Mouse (Mus musculus) left cerebral cortex, postnatal 14 days (tissue): Measurements from ENCODE around the gene Thoc7. TPM values are rescaled to one million over a fixed set of nuclear protein-coding genes. Genes with fewer than 3 reads are reported as not detected.
A peak's percentile ranks its signal among the peaks of the same experiment; 100 is the strongest.
"Not testable (repeated sequence)": the region's sequence is repeated elsewhere in the genome, so short reads cannot be mapped to it uniquely, and the experiment has no call there.

Source experiments
- DNase-seq, 2 experiments: peaks; one replicate each; pipeline ENCODE4 v3.0.0; 2021 to 2022; ENCODE audit warnings: low spot score in 2 of 2, mixed read lengths in 1 of 2
- intact Hi-C: fragments of 180-260 bp; cut with DNase I; formaldehyde crosslinking; loops from one replicate; pipeline ENCODE4 v1.15.1; 2025
- long read RNA-seq, 2 experiments: library from polyadenylated mRNA; stranded (forward); transcript quantifications; one replicate each; pipeline ENCODE4 v2.0.0; 2021
- total RNA-seq, 2 experiments: library from RNA; stranded (reverse); gene quantifications; 2 replicates each; pipeline ENCODE4 v1.2.3; 2021

Gene Thoc7
- total RNA-seq: 100 to 1,000 TPM in 1 of 2 experiments, 10 to 100 TPM in 1; 97.1 to 102 TPM
- long read RNA-seq, experiment 1, transcript Thoc7-201 (8 exons, 937 nt): major isoform, 39 of 81 reads
- long read RNA-seq, experiment 1, transcript Thoc7-210 (9 exons, 951 nt): minor isoform, 11 of 81 reads
- long read RNA-seq, experiment 1, partial matches to known transcripts: 1 of 81 reads
- long read RNA-seq, experiment 1, other reads (novel, unspliced or antisense): 29 of 81 reads
- long read RNA-seq, experiment 2, transcript Thoc7-210 (9 exons, 951 nt): minor isoform, 5 of 64 reads
- long read RNA-seq, experiment 2, transcript Thoc7-201 (8 exons, 937 nt): major isoform, 28 of 64 reads
- long read RNA-seq, experiment 2, partial matches to known transcripts: 3 of 64 reads
- long read RNA-seq, experiment 2, other reads (novel, unspliced or antisense): 27 of 64 reads

DNA sequence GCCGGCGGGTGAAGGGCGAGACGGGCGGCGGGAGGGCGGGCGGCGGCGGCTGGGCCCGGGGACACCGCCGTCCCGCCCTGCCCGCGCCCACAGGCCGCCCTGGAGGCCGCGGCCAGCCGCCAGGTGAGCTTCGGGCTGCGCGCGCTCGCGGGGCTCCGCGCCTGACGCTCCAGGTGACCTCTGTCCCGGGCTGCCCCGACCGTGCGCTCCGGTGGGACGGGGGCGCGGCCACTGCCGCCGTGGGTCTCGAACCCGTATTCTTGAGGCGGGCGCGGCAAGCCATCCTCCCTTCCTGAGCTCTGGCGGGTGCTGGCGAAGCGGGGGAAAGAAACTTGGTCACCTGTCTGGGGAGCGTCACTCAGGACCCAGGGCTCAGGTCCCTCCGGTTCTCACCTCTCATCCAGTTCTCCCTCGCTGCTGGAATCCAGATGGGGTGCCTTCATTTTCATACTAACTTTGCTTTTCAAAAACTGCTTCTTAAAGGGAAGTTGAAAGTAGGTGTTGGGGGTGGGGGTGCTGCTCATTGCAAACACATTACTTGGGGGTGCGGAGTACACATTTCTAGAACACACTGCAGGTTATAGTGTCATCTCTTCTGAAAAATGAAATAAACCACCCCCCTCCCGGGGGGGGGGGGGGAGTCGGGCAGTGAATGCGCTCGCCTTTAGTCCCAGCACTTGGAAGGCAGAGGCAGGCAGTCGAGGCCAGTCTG lies at the start of gene Thoc7, which contains the start of gene Atxn7:
TSS of gene Thoc7 (minus strand) at position 452 of the 712 bp plus-strand sequence.
TSS of gene Atxn7 (plus strand) at position 40 of the 712 bp plus-strand sequence.
- intact Hi-C loops: loop anchor here (5.0 kb wide), 2 partner anchors 51 to 136 kb away; no protein-coding TSS in a partner anchor
- peak in 1 of 2 experiments; percentile 22 for DNase-seq

DNA sequence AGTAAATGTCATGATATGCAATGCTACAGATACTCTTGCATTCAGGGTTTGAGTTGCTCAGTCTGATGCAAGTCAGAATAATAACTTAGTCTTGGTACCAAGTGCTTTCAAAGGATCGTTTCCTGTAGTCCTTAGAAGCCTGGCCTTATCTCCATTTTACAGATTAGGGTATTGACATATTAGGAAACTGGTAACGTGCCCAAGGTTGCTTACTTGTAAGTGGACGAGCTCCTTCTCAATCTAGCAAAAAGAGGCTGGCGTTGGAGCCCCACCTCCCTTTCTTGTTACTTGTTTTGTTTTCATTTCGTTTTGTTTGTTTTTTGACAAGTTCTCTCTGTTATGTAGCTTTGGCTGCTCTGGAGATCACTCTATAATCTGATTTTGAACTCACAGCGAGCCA lies 48.1 kb upstream of the Thoc7 start:
- intact Hi-C loops: loop anchor here (5.0 kb wide), 2 partner anchors 47 to 88 kb away; partner anchors contain the start of genes Atxn7 and Thoc7

GRCm38 (mm10) chr14:14002771-14003170 lies 41.1 kb upstream of the Thoc7 start:
- no peak for DNase-seq
- intact Hi-C loops: no loop called here

More for the DNA sequence above, 48.1 kb upstream of the Thoc7 start:
- DNase-seq: no peak

- DNase-seq: no peak
- intact Hi-C loops: no loop called here
Observed at GRCm38 (mm10) chr14:13995206-13996097, 33.8 kb upstream of the Thoc7 start.

DNA sequence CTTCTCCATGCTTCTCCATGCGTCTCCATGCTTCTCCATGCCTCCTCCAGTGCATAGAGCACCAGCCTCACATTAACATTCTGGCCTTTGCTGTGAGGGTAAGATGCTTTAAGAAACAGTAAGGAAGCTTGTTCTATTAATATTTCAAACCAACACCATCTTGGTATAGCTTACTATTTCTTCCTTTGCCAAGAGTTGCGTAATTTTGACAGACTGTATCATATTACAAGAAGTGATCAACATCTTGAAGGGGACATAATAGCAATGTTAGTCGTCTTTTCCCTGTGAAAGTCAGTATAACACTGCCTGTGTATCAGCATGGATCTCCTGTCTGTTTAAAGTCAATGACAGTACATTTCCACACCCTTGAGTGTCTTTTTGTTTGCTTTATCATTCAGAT lies 29.1 kb upstream of the Thoc7 start:
- intact Hi-C loops: no loop called here

DNA sequence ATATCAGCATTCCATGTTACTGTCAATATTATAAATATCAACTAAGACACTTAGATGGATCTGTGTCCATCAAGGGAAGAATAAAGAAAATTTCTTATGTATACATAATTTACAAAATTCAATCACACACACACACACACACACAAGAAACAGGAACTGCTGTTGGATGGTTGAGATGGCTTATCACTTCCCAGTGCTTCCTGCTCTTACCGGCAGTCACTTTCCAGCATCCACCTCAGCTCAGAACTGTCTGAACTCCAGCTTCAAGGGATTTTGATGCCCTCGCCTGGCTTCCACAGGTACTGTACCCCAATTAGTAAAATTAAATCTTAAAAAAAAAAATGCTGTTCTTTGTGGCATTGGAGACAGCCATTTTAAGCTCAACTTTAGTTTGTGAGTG lies 26.7 kb upstream of the Thoc7 start:
- intact Hi-C loops: no loop called here
- DNase-seq: no peak

More for the DNA sequence above, 29.1 kb upstream of the Thoc7 start:
- DNase-seq: no peak

- no peak for DNase-seq
- intact Hi-C loops: no loop called here
Observed at GRCm38 (mm10) chr14:13982174-13982573, 20.5 kb upstream of the Thoc7 start.

- peak in 1 of 2 experiments; percentile 23 for DNase-seq
- intact Hi-C loops: no loop called here
Observed at GRCm38 (mm10) chr14:13981286-13981685, 19.6 kb upstream of the Thoc7 start.

DNA sequence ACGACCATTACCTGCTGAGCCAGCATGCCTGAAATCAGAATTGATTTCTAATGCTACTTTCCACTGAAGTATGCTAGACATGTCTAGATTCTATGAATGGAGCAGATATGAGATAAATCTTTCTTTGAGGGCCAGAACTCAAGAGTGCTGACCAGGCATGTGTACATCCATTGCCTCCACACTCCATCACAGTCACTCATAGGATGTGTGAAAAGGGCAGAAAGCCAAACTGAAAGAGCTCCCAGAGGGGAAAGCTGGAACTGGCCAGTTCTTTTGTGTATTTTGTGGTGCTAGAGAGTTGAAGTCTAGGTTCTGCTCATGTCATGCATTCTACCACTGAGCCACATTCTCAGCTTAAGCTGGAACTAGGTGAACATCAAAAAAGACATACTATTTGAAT lies 15.8 kb upstream of the Thoc7 start:
- DNase-seq: no peak
- intact Hi-C loops: no loop called here

DNA sequence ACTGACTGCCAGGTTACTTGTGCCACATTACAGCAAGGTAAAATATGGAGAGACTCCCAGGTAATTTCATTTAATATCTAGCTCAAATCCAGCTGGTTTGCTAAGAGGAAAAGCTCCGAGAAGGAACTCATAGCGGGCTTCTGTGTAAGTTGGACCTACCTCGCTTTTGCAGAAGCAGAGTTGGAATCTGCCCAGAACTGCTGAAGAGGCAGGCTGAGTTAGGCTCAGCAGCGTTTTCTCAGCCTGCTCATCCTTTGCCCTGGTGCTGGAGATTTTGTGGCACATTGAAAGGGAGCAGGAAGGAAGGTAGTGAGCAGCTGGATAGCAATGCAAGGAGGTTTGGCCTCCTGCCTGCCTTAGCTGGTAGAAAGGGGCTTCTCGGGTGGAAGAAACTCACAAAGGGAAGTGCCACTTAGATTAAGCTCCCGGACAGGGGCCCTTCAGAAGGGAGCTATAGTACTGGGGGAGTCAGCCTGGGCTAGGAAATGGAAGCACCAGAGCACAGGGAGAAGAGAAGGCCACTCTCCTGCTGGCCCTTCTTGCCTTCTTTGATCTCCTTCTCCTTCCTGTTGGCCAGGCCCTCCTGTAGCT lies 10.1 kb upstream of the Thoc7 start:
- no peak for DNase-seq
- intact Hi-C loops: no loop called here

GRCm38 (mm10) chr14:13970513-13970912 lies 8.9 kb upstream of the Thoc7 start:
- DNase-seq: no peak
- intact Hi-C loops: no loop called here

GRCm38 (mm10) chr14:13968476-13968875 lies 6.8 kb upstream of the Thoc7 start:
- intact Hi-C loops: no loop called here

DNA sequence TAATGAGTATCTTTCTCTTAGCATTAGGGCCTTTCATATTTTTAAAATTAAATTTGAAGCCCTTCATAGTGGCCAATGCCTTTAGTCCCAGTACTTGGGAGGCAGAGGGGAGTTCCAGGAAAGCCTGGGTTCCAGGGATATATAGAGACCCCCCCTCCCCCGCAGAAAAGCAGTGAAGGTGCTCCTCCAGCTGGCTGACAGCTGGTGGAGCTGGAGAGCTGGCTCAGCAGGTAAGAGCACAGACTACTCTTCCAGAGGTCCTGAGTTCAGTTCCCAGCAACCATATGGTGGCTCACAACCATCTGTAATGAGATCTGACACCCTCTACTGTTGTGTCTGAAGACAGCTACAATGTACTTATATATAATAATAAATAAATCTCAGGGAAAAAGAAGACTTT lies 6.0 kb upstream of the Thoc7 start:
- DNase-seq: no peak
- intact Hi-C loops: no loop called here

More at GRCm38 (mm10) chr14:13968476-13968875, 6.8 kb upstream of the Thoc7 start:
- no peak for DNase-seq

- intact Hi-C loops: loop anchor here (5.0 kb wide), 2 partner anchors 49 to 134 kb away; no protein-coding TSS in a partner anchor
- no peak for DNase-seq
Observed at GRCm38 (mm10) chr14:13963527-13963926, 1.9 kb upstream of the Thoc7 start.

DNA sequence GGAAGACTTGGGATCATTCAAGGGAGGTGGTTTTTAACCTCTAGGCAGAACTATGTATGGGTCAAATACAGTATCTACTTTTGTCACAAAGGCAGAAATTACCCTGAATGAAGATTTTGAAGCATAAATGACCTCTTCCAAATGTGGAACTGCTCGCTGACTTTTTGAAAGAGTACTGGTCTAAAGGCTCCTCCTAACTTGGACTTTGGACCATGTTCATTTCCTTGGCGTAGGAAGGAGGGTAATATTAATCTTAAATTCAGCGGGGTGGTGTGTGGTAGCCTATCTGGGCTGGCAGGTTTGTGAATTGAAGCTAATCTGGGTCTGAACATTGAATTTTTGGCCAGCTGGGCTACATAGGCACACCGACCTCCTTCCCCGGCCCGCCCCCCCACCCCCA lies 824 bp upstream of the Thoc7 start:
- intact Hi-C loops: loop anchor here (5.0 kb wide), 2 partner anchors 50 to 135 kb away; no protein-coding TSS in a partner anchor
- DNase-seq: no peak

- intact Hi-C loops: loop anchor here (5.0 kb wide), 2 partner anchors 52 to 137 kb away; no protein-coding TSS in a partner anchor
- DNase-seq: peak; percentile 40 to 69
Observed at GRCm38 (mm10) chr14:13960482-13961325, 948 bp downstream of the Thoc7 start.

- DNase-seq: peak; percentile 23 to 26
Observed at GRCm38 (mm10) chr14:13960079-13960478, 1.6 kb downstream of the Thoc7 start.

GRCm38 (mm10) chr14:13952151-13952550 lies 9.5 kb downstream of the Thoc7 start:
- intact Hi-C loops, DNase-seq: not testable (repeated sequence)

More at GRCm38 (mm10) chr14:13960079-13960478, 1.6 kb downstream of the Thoc7 start:
- intact Hi-C loops: loop anchor here (5.0 kb wide), 2 partner anchors 52 to 137 kb away; no protein-coding TSS in a partner anchor
